Mouse (Mus musculus) lung, embryonic 15.5 days (tissue): ENCODE data around the gene Slc5a5. TPM values are rescaled to one million over a fixed set of nuclear protein-coding genes. Genes with fewer than 3 reads are reported as not detected.

ENCODE experiments used
- ATAC-seq: fragments of 200-750 bp; cut with Nextera tagmentation; 2 replicates; pipeline ENCODE4 v1.8.0; 2017; ENCODE audit warnings: moderate number of reproducible peaks, borderline replicate concordance; ENCODE audit not compliant: low FRiP score, low TSS enrichment; ENCODE audit errors: extremely low read depth
- H3K27ac ChIP-seq: fragments of 300-500 bp; sonication (generic); 2 replicates; pipeline ENCODE4 v1.5.1; 2015; ENCODE audit warnings: moderate library complexity, mild to moderate bottlenecking, inconsistent platforms
- H3K27me3 ChIP-seq: fragments of 300-500 bp; sonication (generic); 2 replicates; pipeline ENCODE4 v1.6.1; 2015; ENCODE audit warnings: inconsistent platforms
- H3K36me3 ChIP-seq: fragments of 300-500 bp; sonication (generic); 2 replicates; pipeline ENCODE4 v1.6.1; 2015; ENCODE audit warnings: inconsistent platforms
- H3K4me1 ChIP-seq: fragments of 300-500 bp; sonication (generic); 2 replicates; pipeline ENCODE4 v1.6.1; 2015; ENCODE audit warnings: inconsistent platforms
- H3K4me2 ChIP-seq: fragments of 300-500 bp; sonication (generic); 2 replicates; pipeline ENCODE4 v1.6.1; 2015; ENCODE audit warnings: inconsistent platforms, mild to moderate bottlenecking, moderate library complexity
- H3K4me3 ChIP-seq: fragments of 300-500 bp; sonication (generic); 2 replicates; pipeline ENCODE4 v1.5.1; 2015; ENCODE audit warnings: mild to moderate bottlenecking, inconsistent platforms
- H3K9ac ChIP-seq: fragments of 300-500 bp; sonication (generic); 2 replicates; pipeline ENCODE4 v1.6.1; 2015; ENCODE audit warnings: inconsistent platforms
- H3K9me3 ChIP-seq: fragments of 300-500 bp; sonication (generic); 2 replicates; pipeline ENCODE4 v1.6.1; 2016; ENCODE audit warnings: inconsistent platforms
- WGBS: fragments of 180-500 bp; shearing (Covaris S2); methylation state at CpG from one replicate; pipeline ENCODE4 v1.1.7; 2015; 5-methylcytosine and 5-hydroxymethylcytosine counted together
- polyA plus RNA-seq: library from polyadenylated mRNA; unstranded; fragments of >200 nt; fragmentation: Nextera tagmentation; extraction: Ambion mirVana; gene quantifications from 2 replicates; pipeline ENCODE4 v1.2.1, GENCODE M21; 2015

Gene Slc5a5
- 0.25 and 0.29 TPM in 2 replicates for polyA plus RNA-seq

DNA sequence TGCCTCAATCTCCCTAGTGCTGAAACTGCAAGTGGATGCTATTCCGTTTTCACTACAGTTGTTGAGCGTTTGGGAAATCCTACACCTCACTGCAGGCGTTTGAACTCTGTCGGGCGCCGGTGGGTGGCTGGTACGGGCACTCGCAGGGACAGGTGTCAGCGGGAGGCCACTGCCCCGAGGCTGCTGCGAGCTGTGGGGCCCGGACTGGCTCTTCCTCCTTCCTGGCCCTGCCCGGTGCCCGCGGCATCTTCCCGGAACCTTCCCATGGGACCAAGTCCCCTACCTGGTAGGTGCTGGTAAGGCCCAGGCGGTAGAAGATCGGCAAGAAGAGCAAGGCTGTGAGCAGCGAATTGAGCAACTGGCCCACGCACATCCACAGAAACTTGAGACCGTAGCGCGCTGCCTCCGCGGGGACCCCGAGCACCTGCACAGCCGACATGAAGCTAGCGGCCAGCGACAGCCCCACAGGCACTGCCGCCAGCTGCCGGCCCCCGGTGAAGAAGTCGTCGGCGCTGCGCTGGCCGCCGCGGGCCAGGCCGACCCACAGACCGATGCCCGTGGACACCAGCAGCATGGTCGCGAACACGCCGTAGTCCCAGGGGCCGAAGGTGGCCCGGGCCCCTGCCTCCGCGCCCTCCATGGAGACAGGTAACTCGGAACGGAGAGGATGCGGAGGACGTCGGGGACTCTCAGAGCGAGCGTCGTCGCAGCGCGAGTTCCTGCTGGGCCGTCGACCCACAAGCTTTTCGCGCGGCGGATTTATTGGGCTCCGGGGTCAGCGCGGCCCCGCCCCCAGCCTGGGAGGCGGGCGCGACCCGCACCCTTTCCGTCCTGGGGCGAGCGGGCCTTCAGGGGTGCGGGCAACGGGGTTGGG, at the start of gene Slc5a5:
Gene Slc5a5 (minus strand): TSS at position 736 of the 874 bp plus-strand sequence.
- Histone ChIP-seq H3K9ac (no peak within 1 kb of the TSS), H3K27ac (no peak within 1 kb of the TSS), H3K9me3 (no peaks in the 10 kb centered on the region), H3K4me2 (peak within 1 kb of the TSS; percentile 39), H3K4me1 (peaks cover 26% of the 10 kb centered on the region), H3K36me3 (peaks cover 24% of the 10 kb centered on the region), H3K27me3 (peaks cover 42% of the 10 kb centered on the region), H3K4me3 (peak within 1 kb of the TSS; percentile 23)
- WGBS, result 3% methylated on average over 80 of the region's 80 CpGs
- ATAC-seq, result no peak

DNA sequence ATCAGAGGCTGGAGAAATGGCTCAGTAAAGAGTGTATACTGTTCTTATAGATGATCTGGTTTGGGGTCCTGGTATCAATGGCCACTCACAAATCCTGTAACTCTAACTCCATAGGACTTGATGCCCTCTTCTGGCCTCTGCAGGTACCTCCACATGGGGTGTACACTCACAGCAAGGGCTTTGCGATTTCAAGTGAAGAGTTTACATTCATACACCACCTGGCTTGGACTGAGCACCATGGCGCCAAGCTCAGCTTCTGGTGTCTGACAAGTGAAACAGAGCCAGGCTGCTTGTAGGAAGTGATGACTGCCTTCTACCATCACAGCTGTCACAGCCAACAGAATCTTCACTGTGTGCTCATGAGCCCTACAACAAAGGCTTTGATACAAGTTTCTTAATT, 48.9 kb upstream of the Slc5a5 start:
- H3K4me2 ChIP-seq, result no peak overlapping the region
- H3K4me3 ChIP-seq, result no peak overlapping the region
- no peaks in the 10 kb centered on the region for H3K27me3 ChIP-seq
- H3K9me3 ChIP-seq, result no peaks in the 10 kb centered on the region
- no peaks in the 10 kb centered on the region for H3K4me1 ChIP-seq
- H3K27ac ChIP-seq, result no peak overlapping the region
- no peak for ATAC-seq
- 58% methylated on average over 2 of the region's 2 CpGs for WGBS
- H3K36me3 ChIP-seq, result no peaks in the 10 kb centered on the region
- H3K9ac ChIP-seq, result no peak overlapping the region

DNA sequence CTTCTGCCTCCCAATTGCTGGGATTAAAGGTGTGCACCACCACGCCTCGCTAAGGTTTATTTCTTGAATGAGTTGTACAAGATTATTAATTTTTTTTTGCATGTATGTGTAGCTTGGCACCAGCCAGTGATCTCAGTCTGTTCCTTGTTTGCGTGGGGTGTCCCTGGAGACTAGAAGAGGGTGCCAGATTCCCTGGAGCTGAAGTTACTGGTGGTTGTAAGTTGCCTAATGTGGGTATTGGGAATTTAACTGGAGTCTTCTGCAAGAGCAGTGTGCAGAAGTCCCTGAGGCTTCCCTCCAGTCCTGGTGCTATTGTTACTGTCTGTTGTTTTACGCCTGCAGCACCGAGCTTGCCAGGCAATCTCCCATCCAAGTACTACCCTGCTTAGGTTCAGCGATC, 44.6 kb upstream of the Slc5a5 start:
- Histone ChIP-seq H3K27ac (no peak overlapping the region), H3K9ac (no peak overlapping the region), H3K27me3 (no peaks in the 10 kb centered on the region), H3K9me3 (no peaks in the 10 kb centered on the region), H3K4me3 (no peak overlapping the region), H3K4me1 (no peaks in the 10 kb centered on the region), H3K4me2 (no peak overlapping the region), H3K36me3 (no peaks in the 10 kb centered on the region)
- WGBS, result 83% methylated on average over 6 of the region's 6 CpGs
- ATAC-seq, result no peak

DNA sequence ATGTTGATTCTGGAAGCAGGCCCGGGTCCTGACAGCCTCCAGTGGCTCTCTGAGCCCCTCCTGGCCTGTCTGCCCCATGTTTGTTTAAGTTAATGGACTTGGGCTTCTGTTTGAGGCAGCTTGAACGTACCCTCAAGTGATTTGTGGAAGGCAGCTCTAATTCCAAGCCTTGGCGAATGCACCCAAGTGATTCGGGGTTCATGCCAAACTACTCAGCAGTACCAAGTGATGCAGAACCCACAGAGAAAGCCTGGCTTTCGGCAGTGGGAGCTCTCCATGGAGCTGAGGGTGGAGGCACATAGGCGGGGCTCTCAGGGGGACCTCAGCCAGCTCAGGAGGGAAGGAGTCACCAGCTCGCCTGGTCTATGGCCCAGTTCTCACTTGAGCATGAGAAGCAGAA, 42.2 kb upstream of the Slc5a5 start:
- 45% methylated on average over 7 of the region's 7 CpGs for WGBS

DNA sequence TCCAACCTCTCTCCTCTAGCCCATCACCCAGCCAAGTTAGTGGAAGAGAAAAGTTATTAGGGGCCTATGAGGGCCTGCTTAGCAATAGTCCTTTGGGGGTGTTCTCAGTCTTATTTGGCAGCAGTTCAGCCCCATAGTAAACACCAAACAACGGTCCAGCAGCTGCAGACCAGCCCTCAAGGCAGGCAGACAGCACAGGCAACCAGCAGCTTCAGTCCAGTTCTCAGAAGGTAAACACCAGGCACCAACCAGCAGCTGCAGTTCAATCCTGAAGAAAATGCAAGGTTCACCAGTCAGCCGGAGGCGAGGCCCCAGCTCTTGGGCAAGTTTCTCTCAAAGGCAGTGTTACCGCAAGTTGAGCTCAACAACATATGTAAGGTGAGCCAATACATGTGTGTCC, 40.5 kb upstream of the Slc5a5 start:
- ATAC-seq, result no peak
- Histone ChIP-seq H3K4me1 (no peaks in the 10 kb centered on the region), H3K36me3 (no peaks in the 10 kb centered on the region), H3K9ac (no peak overlapping the region), H3K27me3 (no peaks in the 10 kb centered on the region), H3K27ac (no peak overlapping the region), H3K9me3 (no peaks in the 10 kb centered on the region), H3K4me2 (no peak overlapping the region), H3K4me3 (no peak overlapping the region)
- 80% methylated on average over 4 of the region's 4 CpGs for WGBS

More for the DNA sequence above, 42.2 kb upstream of the Slc5a5 start:
- no peaks in the 10 kb centered on the region for H3K4me1 ChIP-seq
- H3K27ac ChIP-seq, result no peak overlapping the region
- no peaks in the 10 kb centered on the region for H3K9me3 ChIP-seq
- no peaks in the 10 kb centered on the region for H3K36me3 ChIP-seq
- H3K27me3 ChIP-seq, result no peaks in the 10 kb centered on the region
- H3K9ac ChIP-seq, result no peak overlapping the region
- no peak overlapping the region for H3K4me2 ChIP-seq
- H3K4me3 ChIP-seq, result no peak overlapping the region
- no peak; the same call in 1 of the 2 replicates for ATAC-seq

DNA sequence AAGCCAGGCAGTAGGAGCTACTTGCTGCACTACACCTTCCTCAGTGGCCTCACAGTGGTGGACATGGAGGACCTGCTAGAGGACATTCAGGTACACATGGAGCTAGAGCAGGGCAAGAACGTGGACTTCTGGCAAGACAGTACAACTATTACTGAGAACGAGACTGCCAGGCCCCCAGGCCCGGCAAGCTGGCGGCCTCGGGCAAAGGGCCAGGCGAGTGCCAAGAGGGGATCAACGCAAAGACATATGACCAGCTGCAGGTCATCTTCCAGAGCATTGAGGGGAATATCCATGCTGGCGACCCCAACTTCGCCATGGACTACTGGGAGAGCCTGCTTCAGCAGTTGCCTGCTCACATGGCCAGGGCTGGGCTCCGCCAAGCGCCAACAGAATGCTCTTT, 39.2 kb upstream of the Slc5a5 start:
- no peak; the same call in 1 of the 2 replicates for ATAC-seq
- no peak overlapping the region for H3K4me3 ChIP-seq
- H3K9me3 ChIP-seq, result no peaks in the 10 kb centered on the region
- H3K27me3 ChIP-seq, result no peaks in the 10 kb centered on the region
- H3K4me2 ChIP-seq, result no peak overlapping the region
- H3K9ac ChIP-seq, result no peak overlapping the region
- H3K27ac ChIP-seq, result no peak overlapping the region
- WGBS, result 89% methylated on average over 11 of the region's 11 CpGs
- H3K4me1 ChIP-seq, result no peaks in the 10 kb centered on the region
- H3K36me3 ChIP-seq, result no peaks in the 10 kb centered on the region

DNA sequence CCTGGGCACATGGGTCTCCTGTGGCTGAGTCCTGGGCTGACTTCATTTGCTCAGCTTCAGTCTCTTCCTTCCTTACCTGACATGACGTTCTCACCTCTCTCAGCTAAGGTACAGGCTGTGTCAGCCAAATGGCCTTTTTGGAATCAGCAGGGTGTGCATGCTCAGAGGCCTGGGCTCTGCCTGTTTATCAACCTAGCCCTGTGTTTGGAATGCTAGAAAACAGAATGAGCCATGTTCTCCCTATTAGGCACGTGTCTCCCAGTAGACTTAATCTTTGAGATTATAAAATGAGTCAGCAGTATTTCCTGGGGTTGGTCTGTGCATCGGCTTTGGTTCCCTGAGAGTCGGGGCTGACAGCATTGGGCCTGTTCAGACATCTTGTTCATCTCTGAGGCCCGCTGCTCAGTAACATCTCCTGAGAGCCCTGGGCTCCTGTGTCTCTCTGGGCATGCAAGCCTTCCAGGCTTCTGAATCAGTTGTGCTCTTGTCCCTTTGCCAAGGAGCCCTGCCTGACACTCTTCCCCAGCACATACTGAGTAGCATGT, 36.3 kb upstream of the Slc5a5 start:
- ATAC-seq, result no peak
- WGBS, result 71% methylated on average over 5 of the region's 5 CpGs
- Histone ChIP-seq H3K27ac (no peak overlapping the region), H3K4me2 (no peak overlapping the region), H3K36me3 (no peaks in the 10 kb centered on the region), H3K9ac (no peak overlapping the region), H3K4me3 (no peak overlapping the region), H3K4me1 (no peaks in the 10 kb centered on the region), H3K9me3 (no peaks in the 10 kb centered on the region), H3K27me3 (no peaks in the 10 kb centered on the region)

DNA sequence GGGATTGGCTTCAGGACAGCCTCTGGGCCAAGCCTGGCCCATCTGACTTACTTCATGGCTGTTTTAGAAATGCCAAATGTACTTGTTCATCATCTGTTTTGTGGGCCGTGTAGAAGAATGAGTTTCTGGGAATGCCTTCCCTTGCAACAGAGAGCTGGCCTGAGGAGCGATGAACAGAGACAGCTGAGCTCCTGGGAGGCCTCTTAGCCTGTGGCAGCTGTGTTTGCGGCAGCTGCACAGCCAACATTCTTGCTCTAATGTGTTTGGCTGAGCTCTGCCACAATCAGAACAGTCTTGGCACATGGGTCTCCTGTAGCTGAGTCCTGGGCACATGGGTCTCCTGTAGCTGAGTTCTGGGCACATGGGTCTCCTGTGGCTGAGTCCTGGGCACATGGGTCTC, 35.5 kb upstream of the Slc5a5 start:
- no peaks in the 10 kb centered on the region for H3K9me3 ChIP-seq
- H3K4me3 ChIP-seq, result no peak overlapping the region
- ATAC-seq, result no peak
- H3K4me2 ChIP-seq, result no peak overlapping the region
- H3K9ac ChIP-seq, result no peak overlapping the region
- H3K36me3 ChIP-seq, result no peaks in the 10 kb centered on the region
- H3K27me3 ChIP-seq, result no peaks in the 10 kb centered on the region
- WGBS, result 64% methylated on average over 3 of the region's 3 CpGs
- no peak overlapping the region for H3K27ac ChIP-seq
- no peaks in the 10 kb centered on the region for H3K4me1 ChIP-seq

DNA sequence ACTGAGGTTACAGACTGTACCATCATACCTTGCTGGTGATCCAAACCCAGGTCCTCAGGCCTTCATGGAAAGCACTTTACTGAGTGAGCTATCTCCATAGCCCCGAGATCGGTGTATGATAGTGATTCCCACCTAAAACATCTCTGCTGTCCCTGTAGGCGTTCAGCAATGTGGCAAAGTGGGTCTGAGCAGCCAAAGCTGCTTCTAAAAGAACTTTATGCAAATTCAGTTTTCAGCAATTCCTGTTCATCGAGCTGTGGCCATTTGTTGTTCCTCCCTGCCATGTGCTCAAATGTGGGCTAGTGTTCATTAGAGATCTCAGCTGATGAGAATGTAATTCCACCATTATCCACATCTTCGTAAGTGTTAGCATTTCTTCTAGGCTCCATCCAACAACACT, 33.8 kb upstream of the Slc5a5 start:
- 86% methylated on average over 5 of the region's 5 CpGs for WGBS
- Histone ChIP-seq H3K4me2 (no peak overlapping the region), H3K9me3 (no peaks in the 10 kb centered on the region), H3K36me3 (no peaks in the 10 kb centered on the region), H3K27me3 (no peaks in the 10 kb centered on the region), H3K4me3 (no peak overlapping the region), H3K4me1 (no peaks in the 10 kb centered on the region), H3K9ac (no peak overlapping the region), H3K27ac (no peak overlapping the region)
- ATAC-seq, result no peak

DNA sequence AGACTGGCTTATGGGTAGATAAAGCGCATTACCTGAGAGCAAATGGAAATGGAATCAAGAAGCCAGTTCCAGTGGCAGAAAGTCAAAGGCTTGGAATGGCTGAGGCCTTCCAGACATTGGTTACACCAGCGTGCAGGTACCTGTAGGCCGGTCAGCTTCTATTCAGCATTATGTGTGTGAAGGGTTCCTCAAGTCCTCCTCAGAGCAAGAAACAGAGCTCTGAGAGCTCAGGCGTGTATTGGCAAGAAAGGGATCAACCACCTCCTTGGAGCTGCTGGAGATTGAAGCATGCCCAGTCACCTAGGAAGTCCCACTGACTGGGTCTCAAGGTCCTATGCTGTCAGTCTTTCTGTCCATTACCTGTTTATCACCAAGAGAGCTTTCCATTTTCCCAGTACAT, 33.2 kb upstream of the Slc5a5 start:
- no peak for ATAC-seq
- no peaks in the 10 kb centered on the region for H3K9me3 ChIP-seq
- WGBS, result 92% methylated on average over 4 of the region's 4 CpGs

DNA sequence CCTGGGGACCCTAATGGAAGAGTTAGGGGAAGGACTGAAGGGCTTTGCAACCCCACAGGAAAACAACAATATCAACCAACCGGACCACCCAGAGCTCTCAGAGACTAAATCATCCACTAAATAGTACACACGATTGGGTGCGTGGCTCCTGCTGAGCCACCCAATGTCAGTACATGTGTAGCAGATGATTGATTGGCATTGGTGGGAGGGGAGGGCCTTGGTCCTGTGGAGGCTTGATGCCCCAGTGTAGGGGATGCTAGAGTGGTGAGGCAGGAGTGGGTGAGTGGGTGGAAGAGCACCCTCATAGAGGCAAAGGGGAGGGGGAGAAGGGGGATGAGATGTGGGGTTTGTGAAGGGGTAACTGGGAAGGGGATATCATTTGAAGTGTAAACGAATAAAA, 31.6 kb upstream of the Slc5a5 start:
- no peak overlapping the region for H3K4me2 ChIP-seq
- no peak overlapping the region for H3K4me3 ChIP-seq
- H3K9ac ChIP-seq, result no peak overlapping the region
- H3K27ac ChIP-seq, result no peak overlapping the region
- peaks cover under 1% of the 10 kb centered on the region; the same call in 1 of the 2 replicates for H3K36me3 ChIP-seq
- H3K4me1 ChIP-seq, result no peaks in the 10 kb centered on the region
- 85% methylated on average over 4 of the region's 4 CpGs for WGBS
- H3K27me3 ChIP-seq, result no peaks in the 10 kb centered on the region
- ATAC-seq, result no peak
- no peaks in the 10 kb centered on the region for H3K9me3 ChIP-seq

More for the DNA sequence above, 33.2 kb upstream of the Slc5a5 start:
- Histone ChIP-seq H3K4me1 (no peaks in the 10 kb centered on the region), H3K27ac (no peak overlapping the region), H3K4me2 (no peak overlapping the region), H3K27me3 (no peaks in the 10 kb centered on the region), H3K9ac (no peak overlapping the region), H3K36me3 (no peaks in the 10 kb centered on the region), H3K4me3 (no peak overlapping the region)
